Mouse (Mus musculus) right cerebral cortex, postnatal 10 days (tissue): Measurements from ENCODE around the gene Rapgef1.
"Not testable (repeated sequence)": the region's sequence is repeated elsewhere in the genome, so short reads cannot be mapped to it uniquely, and the experiment has no call there.

Experiments used
- DNase-seq, 2 experiments: peaks; one replicate each; pipeline ENCODE4 v3.0.0; 2021; ENCODE audit warnings: low spot score in 2 of 2

Rapgef1 gene

GRCm38 (mm10) chr2:29739368-29739767, 119.8 kb downstream of the Rapgef1 start:
- peak in 1 of 2 experiments; percentile 64 for DNase-seq

- no peak for DNase-seq
Observed at GRCm38 (mm10) chr2:29741207-29741606, 121.7 kb downstream of the Rapgef1 start.

- no peak for DNase-seq
Observed at GRCm38 (mm10) chr2:29744256-29744655, 124.7 kb downstream of the Rapgef1 start.

- no peak for DNase-seq
Observed at GRCm38 (mm10) chr2:29747188-29747782, 127.8 kb downstream of the Rapgef1 start.

- peak in 1 of 2 experiments; percentile 55 for DNase-seq
Observed at GRCm38 (mm10) chr2:29747852-29748251, 128.3 kb downstream of the Rapgef1 start.

GRCm38 (mm10) chr2:29748499-29748898, 129.0 kb downstream of the Rapgef1 start:
- no peak for DNase-seq

- DNase-seq: no peak
Observed at GRCm38 (mm10) chr2:29751497-29751896, 132.0 kb downstream of the Rapgef1 start, which contains the start of gene Gm13420. Gm13420 (minus strand) TSS chr2:29751685.

GRCm38 (mm10) chr2:29752397-29752796, 132.9 kb downstream of the Rapgef1 start:
- DNase-seq: no peak

GRCm38 (mm10) chr2:29755693-29756092, 136.2 kb downstream of the Rapgef1 start:
- DNase-seq: no peak

- DNase-seq: peak in 1 of 2 experiments; percentile 67
Observed at GRCm38 (mm10) chr2:29764831-29765230, 145.3 kb downstream of the Rapgef1 start.

- no peak for DNase-seq
Observed at GRCm38 (mm10) chr2:29767976-29768709, 148.6 kb downstream of the Rapgef1 start.

- DNase-seq: no peak
Observed at GRCm38 (mm10) chr2:29768901-29769300, 149.4 kb downstream of the Rapgef1 start.

- no peak for DNase-seq
Observed at GRCm38 (mm10) chr2:29770162-29770561, 150.6 kb downstream of the Rapgef1 start.

- no peak for DNase-seq
Observed at GRCm38 (mm10) chr2:29771611-29772461, 152.3 kb downstream of the Rapgef1 start.

- no peak for DNase-seq
Observed at GRCm38 (mm10) chr2:29773323-29773722, 153.8 kb downstream of the Rapgef1 start.

- DNase-seq: not testable (repeated sequence)
Observed at GRCm38 (mm10) chr2:29781256-29781655, 161.7 kb downstream of the Rapgef1 start.

GRCm38 (mm10) chr2:29784290-29784689, 164.8 kb downstream of the Rapgef1 start:
- DNase-seq: no peak

- peak; percentile 94 to 96 for DNase-seq
Observed at GRCm38 (mm10) chr2:29787104-29787917, 167.8 kb downstream of the Rapgef1 start, which contains the start of gene Coq4. Coq4 (plus strand) TSS chr2:29787493.

GRCm38 (mm10) chr2:29787937-29788681, 168.6 kb downstream of the Rapgef1 start, which contains the start of gene Trub2:
Trub2 (minus strand) TSS chr2:29788502.
- DNase-seq: peak; percentile 90 to 93
